Mouse (Mus musculus): ENCODE data around the gene Ctns. TPM values are rescaled to one million over a fixed set of nuclear protein-coding genes. Genes with fewer than 3 reads are reported as not detected.

The Ctns gene
- total RNA-seq (2021) = 10 to 100 TPM; 15.5 to 18.9 TPM
- long read RNA-seq, experiment 1, transcript Ctns-201 (11 exons, 2,570 nt) = major isoform, 8 of 21 reads
- long read RNA-seq, experiment 1, partial matches to known transcripts = 5 of 21 reads
- long read RNA-seq, experiment 1, other reads (novel, unspliced or antisense) = 8 of 21 reads
- long read RNA-seq, experiment 2, transcript Ctns-201 (11 exons, 2,570 nt) = major isoform, 6 of 14 reads
- long read RNA-seq, experiment 2, partial matches to known transcripts = 1 of 14 reads
- long read RNA-seq, experiment 2, other reads (novel, unspliced or antisense) = 5 of 14 reads

DNA sequence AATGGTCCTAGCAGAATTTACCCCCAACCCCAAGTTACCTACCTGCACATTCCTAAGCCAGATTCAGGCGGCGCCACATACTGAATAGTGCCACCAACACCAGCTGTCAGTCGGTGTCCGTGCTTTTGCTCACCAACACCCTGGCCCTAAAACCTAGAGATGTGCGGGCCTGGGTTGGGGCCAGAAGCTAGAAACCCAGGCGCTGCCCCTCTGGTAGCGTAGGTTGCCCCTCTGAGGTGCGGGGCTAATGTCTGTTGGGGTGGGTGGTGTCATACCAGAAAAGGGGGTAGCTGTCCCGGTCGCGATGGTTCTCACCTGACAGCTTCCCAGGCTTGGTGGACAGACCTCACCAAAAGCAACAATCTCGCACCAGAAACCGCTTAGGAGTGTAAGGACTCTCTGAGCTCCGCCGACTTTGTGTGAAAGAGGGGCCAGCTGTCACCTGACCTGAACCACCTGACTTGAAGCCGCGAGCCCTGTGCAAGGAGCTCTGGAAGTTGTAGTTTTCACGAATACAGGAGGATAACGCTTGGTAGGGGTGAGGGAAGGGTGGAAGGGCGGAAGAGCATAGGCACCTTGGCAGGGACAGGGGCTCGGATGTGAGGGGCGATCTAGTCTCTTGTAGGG is at the start of gene Ctns:
TSS of gene Ctns (minus strand) at position 440 of the 627 bp plus-strand sequence.
- DNase-seq (ENCODE audit: low spot score in 2 of 2) = peak; percentile 86 to 92
- intact Hi-C loops (cut with DNase I) = no loop called here

DNA sequence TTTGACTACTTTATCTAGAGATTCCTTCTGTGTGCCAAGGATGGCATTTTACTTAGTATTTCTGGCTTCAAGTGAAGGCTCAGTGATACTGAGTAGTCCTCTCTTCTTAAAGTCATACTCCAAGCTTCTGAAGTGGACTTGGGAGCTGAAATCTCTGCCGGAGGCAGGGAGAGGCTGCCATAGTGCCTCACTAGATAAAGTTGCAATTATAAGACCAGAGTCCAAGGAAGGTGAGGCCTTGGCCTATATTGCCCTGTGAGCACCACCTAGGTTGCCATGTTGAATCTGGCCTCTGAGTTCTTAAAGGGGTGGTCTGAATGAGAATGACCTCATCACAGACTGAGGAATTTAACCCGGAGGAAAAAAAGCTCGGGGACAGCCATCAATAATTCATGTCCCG is 43.9 kb upstream of the Ctns start:
- intact Hi-C loops (cut with DNase I) = no loop called here
- DNase-seq (ENCODE audit: low spot score in 2 of 2) = no peak

DNA sequence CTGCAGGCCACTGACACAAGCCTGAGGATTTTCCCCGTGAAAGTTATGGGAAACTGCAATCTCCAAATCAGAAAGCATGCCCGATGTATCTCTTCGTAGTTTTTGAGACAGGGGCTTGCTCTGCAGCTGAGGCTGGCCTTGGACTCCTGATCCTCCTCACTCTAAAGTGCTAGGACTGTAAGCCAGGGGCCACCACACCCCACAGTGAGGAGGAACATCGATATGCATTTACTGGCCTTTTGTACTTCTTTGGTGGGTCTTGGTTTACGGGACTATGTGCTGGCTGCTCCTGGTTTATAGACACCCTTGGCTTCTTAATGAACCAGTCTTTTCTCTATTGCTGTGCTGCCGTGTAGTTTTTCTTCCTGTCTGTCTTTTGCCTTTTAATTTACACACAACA is 43.4 kb upstream of the Ctns start:
- DNase-seq (ENCODE audit: low spot score in 2 of 2) = no peak
- intact Hi-C loops (cut with DNase I) = no loop called here

DNA sequence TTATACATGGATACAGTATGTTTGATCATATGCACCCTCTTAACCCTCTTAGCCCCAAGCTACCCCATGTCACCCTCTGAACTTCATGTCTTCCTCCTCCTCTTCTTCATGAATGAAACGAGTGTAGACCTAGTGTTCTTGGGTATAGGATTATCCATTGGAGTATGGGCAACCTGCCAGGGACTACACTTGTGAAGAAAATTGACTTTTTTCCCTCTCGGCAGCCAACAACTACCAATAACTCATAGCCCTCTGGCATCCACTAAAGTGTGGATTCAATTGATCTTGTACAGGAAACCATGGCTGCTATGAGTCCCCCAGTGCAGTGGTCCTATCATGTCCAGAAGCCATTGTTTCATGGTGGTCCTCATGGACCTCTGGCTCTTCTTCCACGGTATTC is 37.9 kb upstream of the Ctns start:
- intact Hi-C loops (cut with DNase I) = no loop called here

DNA sequence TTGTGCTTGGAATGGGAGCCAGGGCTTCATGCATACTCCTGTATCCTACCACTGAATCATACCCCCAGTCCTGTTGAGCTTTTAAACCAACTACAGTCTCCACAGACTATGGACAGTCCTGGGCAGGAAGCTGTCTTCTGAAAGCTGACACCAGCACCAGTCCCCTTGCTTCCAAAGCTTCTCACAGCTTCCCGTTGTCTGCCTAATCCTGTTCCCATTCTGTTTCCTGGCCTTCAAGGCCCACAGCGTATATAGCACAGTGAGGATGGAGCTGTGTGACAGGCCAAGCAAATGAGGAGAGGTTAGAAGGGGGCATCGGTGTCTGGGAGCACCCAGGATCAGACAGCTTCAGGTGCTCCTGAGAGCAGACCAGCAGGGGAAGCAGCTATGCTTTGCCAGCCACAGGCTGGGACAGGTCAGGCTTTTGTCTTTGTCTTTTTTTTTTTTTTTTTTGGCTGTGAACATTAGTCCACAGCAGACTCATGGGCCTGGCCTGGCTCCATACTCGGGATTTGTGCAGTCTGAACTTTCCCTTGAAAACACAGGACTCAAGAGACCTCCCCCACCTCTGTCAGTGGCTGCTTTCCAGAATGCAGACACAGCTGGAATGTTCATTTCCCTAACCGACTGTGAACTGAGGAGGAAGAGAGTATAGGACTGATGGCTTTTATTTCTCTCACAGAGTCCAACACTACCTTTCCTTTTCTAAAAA is 37.3 kb upstream of the Ctns start:
- intact Hi-C loops (cut with DNase I) = no loop called here
- no peak for DNase-seq (ENCODE audit: low spot score in 2 of 2)

More for the DNA sequence above, 37.9 kb upstream of the Ctns start:
- no peak for DNase-seq (ENCODE audit: low spot score in 2 of 2)

DNA sequence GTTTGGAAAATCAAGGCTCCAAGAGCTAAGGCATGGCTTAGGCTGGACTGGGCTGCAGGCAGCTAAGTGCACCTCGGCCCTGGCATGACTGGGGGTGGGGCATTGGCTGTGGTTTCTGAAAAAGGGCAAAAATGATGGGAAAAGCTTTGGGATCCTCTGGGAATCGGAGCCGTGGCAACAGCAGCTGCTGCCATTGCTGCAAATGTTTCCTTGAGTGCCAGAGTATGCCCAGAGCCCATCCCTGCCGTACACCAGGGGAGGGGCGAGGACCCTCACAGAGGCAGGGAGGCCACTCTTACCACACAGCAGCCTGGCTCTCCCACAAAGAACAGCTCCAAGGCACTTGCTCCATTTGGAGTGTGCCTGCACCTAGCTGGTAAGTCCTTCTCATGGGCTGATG is 35.1 kb upstream of the Ctns start, which contains the start of gene Trpv1:
TSS of gene Trpv1 (plus strand) at position 301 of the 400 bp plus-strand sequence.
- intact Hi-C loops (cut with DNase I) = no loop called here
- no peak for DNase-seq (ENCODE audit: low spot score in 2 of 2)

DNA sequence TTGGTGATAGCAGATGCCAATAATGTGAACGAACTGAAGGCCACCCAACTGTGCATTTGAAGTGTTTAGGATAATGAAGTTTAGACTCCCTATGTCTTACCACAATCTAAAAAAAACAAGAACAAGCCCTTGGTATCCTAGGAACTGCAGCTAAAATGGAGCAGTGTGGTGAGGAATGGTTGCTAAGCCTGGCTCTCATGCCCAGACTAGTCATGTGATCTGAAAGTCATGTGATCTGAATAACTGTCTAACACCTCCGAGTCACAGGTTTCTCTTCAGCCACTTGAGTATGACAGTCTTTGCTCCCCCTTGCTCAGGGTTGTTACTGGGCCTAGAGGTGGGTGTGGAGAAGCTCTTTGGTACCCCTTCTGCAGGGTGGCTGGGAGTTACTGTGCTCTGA is 33.7 kb upstream of the Ctns start:
- intact Hi-C loops (cut with DNase I) = no loop called here
- DNase-seq (ENCODE audit: low spot score in 2 of 2) = peak in 1 of 2 experiments; percentile 79

DNA sequence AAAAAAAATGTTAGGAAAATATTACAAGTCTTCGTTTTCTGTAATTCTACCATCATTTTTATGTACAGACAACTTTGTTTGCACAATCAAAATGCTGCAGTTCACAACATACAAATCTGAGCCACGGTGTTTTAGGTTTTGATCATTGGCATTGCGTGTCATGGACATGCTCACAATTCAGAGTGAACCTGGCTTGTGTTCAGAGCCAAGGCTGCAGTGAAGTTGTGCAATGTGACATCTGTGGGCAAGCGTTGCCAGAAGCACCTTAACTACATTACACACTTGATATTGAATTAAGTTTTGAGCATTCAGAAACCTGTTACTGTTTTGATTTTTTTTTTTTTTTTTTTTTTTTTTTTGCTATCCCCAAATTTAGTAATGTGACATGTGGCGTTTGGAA is 31.2 kb upstream of the Ctns start:
- no peak for DNase-seq (ENCODE audit: low spot score in 2 of 2)
- intact Hi-C loops (cut with DNase I) = no loop called here

DNA sequence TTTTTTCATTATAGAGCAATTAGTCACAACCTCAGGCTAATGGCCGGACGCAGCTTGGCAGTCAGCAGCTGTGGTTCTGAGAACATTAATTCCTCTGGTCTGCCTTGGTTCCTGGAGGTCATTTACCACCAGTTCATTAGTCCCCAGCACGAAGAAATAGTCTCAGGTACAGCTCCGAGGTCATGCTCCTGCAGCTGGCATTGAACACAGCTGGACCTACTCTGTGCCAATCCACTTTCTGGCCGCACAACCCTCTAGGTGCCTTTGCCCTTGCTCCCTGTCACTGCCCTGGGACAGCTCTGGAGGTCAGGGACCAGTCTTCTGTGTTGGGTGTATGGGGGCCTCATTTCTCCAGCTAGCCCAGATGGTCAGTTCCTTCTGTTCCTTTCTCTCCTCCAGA is 30.0 kb upstream of the Ctns start:
- intact Hi-C loops (cut with DNase I) = no loop called here

DNA sequence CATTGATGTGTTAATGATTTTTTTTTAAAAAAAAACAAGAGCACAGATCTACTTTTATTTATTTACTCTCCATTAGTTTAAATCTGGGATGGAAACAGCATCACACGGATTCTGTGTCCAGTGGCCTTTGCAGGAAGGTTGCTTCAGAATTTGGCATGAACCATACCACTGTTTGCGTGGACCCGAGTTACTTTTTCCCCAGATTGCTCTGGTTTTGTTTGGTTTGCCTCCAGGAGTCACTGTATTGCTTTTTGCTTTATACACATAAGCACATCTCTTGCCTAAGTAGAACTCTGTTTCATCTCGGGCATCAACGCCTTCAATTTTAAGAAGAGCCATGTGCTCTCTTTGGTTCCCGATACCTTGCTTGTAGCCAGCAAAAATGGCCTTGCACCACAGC is 27.0 kb upstream of the Ctns start:
- intact Hi-C loops (cut with DNase I) = no loop called here
- no peak for DNase-seq (ENCODE audit: low spot score in 2 of 2)

More for the DNA sequence above, 30.0 kb upstream of the Ctns start:
- no peak for DNase-seq (ENCODE audit: low spot score in 2 of 2)

DNA sequence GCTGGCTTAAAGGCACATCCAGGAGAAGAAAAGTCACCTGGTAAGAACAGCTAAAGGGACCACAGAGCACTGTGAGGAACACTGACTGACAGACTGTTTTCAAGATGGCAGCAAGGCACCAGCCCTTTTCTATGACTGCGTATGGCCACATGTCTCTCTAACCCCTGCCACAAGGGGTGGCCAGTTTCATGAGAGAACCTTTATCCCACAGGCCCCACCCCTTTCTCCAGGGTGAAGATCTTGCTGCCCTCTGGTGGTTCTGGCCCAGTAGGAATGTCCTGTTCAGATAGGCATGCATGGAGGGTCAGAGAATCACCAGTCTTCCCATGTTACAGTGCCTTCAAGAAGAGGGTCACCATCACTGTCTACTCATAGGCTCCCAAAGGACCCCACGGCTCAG is 25.1 kb upstream of the Ctns start:
- intact Hi-C loops (cut with DNase I) = no loop called here
- DNase-seq (ENCODE audit: low spot score in 2 of 2) = no peak

DNA sequence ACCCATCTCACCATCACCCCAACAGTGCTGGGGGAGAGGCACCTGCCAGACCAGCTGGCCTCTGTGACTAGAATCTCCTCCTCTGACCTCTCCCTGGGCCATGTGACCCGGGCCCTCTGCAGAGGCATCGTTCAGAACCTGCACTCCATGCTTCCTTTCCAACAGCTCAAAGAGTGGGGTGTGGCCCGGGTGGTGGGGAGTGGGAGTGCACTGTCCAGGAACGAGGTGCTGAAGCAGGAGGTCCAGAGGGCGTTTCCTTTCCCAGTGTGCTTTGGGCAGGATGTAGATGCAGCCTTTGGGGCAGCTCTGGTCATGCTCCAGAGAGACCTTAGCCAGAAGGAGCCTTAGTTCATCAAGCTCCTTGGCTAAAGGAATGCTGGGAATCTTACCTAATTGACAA is 24.0 kb upstream of the Ctns start:
- intact Hi-C loops (cut with DNase I) = no loop called here
- no peak for DNase-seq (ENCODE audit: low spot score in 2 of 2)

DNA sequence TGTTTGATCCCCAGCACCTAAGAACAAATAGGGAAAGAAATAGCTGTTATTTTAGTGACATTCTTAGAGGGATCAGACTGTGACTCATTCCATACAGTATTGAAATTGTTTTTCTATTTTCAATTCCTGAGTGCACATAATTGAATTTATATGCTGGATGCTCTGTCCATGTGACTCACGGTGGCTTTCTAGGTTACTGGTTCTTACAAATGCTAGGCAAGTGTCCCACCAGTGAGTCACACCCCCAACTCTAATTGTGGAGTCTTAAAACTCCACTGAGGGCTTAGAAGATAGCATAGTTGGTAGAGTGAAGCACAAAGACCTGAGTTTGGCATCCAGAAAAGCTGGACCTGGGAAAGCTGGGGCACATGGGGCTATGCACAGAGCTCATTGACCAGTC is 21.8 kb upstream of the Ctns start:
- no peak for DNase-seq (ENCODE audit: low spot score in 2 of 2)
- intact Hi-C loops (cut with DNase I) = no loop called here

DNA sequence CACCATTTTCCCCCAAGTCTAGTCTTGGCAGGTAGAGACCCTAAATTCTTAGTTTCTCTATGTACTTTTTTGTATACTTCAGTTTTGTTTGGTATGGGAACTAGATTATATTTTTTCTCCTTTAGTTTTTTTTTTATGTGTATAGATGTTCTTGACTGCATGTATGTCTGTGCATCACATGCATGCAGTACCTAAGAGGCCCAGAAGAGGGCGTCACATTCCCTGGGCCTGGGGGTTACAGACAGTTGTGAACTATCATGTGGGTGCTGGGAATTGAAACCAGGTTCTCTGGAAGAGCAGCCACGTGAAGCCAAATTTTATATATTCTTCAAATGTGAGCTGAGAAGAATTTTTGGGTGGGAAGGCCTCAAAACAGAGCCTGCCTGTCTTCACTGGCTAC is 20.8 kb upstream of the Ctns start:
- intact Hi-C loops (cut with DNase I) = no loop called here
- DNase-seq (ENCODE audit: low spot score in 2 of 2) = no peak

DNA sequence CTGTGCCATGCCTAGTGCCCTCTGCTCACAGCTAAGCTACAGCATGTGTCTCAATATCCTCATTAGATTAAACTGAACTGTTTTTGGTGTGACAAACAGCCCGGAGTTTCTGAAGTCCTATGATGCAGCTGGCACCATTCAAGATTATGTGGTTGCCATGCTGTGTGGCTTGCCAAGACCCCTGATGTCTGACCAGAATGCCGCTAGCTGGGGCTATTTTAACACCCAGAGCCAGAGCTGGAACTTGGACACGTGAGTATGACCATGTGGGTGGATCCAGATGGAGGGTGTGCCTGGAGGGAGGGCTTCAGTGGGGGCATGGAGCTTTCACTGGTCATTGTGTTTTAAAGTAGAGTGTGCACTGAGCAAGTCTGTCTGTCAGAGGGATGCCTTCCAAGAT is 15.1 kb upstream of the Ctns start:
- no peak for DNase-seq (ENCODE audit: low spot score in 2 of 2)
- intact Hi-C loops (cut with DNase I) = no loop called here

DNA sequence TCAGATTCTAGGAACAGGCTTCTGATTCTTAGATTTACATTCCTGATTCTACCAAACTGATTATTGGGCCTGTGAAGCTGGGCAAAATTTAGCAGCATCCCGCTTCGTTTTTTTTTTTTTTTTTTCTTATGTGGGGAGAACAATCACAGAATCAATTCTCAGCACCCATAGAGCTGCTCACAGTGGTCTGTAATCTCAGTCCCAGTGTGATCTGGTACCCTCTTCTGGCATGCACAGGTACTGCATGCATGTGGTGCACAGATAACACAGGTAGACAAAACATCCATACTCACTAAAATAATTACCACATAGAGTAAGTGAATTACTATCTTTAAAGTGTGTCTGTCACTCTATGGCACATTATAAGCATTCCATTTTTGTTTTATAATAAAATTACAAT is 8.8 kb upstream of the Ctns start:
- no peak for DNase-seq (ENCODE audit: low spot score in 2 of 2)

DNA sequence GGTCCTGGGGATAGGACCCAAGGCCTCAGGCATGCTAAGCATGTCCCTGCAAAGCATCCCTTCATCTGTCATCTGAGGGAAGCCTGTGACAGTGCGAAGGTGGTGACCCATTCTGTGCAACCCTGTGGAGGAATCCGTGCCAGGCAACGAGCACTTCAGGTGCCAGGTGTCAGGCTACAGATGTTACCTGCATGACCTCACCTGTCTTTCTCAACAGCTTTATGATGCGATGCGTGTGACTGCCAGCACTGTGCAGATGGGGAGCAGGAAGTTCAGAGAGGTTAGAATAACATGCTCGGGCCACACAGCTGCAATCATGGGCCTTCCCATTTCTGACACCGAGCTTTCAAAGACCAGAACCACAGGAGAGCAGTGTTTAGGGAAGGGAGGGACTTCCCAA is 6.4 kb upstream of the Ctns start:
- intact Hi-C loops (cut with DNase I) = no loop called here
- DNase-seq (ENCODE audit: low spot score in 2 of 2) = no peak

More for the DNA sequence above, 8.8 kb upstream of the Ctns start:
- intact Hi-C loops (cut with DNase I) = no loop called here

DNA sequence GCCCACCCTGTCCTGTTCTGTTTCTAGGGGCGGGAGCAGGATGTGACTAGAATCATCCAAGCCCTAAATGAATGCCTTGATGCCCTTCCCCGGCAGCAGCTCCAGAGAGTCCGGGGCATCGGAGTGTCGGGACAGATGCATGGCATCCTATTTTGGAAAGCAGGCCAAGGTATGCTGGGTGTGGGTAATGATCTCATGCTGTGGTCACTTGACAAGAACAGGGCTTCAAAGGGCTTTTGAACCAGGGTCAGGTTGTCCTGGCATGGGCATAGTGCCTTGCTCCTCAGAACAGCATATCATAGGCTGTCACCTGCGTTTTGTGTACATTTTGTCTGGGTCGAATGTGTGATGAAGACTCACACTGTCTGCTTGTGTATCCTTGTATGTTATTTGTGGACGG is 5.1 kb upstream of the Ctns start:
- intact Hi-C loops (cut with DNase I) = no loop called here
- no peak for DNase-seq (ENCODE audit: low spot score in 2 of 2)

DNA sequence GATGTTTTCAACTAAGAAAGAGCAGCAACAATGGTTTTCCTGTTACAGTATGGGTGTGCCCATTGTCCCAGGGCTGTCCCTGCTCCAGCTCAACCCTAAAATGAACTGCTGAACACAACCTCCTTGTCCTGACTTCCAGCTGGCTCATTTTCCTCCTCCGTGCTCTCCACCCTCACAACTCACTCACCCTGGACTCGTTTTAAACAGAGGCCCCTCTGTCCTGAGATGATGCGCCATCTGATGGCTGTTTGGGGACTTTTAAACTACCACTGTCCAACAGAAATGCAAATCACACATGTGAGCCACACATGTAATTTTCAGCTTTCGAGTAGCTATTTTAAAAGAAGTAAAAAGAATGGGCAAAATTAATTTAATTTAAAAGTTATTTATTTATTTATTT is 2.8 kb upstream of the Ctns start:
- DNase-seq (ENCODE audit: low spot score in 2 of 2) = no peak
- intact Hi-C loops (cut with DNase I) = no loop called here

DNA sequence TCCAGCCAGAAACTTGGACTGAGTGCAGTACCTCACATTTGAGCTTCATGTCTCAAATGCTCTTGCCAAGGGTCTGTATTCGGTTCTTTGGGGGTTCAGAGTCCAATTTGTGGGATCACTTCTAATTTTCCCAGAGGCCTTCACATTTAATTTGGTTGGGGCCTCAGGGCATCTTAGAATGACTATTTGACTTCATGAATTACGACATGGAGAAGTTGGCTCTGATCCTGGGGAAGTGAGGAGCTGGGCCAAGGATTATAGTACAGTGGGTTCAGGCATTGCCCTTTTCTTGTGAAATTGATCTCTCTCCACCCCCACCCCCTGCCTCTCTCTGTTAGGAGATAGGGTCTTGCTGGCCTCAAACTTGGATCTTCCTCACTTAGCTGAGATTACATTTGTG is 2.2 kb upstream of the Ctns start:
- intact Hi-C loops (cut with DNase I) = no loop called here
- no peak for DNase-seq (ENCODE audit: low spot score in 2 of 2)

DNA sequence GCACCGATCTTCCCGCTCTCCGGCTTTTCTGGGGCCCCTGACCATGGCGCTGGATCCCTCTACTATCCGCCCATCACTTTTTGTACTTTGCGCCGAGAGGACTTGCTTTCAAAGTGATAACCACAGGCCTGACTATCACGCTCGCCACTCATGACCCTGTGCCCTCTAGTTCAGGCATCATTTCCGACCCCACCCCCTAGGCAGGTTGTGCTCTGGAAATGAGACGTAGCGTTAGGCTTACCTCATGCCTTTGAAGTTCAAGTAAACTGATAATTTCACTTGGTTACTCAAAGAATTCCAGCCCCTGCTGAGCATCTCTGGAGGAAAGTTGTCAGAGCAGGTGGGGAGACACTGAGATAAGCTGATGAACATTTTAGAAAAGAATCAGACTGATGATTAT is 1.0 kb upstream of the Ctns start:
- intact Hi-C loops (cut with DNase I) = no loop called here

More for the DNA sequence above, 1.0 kb upstream of the Ctns start:
- no peak for DNase-seq (ENCODE audit: low spot score in 2 of 2)

Data from left cerebral cortex, postnatal 14 days (tissue).